Mouse (Mus musculus) liver, embryonic 14.5 days (tissue): ENCODE data around the gene Cdh12.

Source experiments
- CTCF ChIP-seq: IDR thresholded peaks from 2 replicates; pipeline ENCODE4 v1.5.1; 2016; ENCODE audit warnings: antibody characterized with exemption, low read depth, control low read depth
- EP300 ChIP-seq: IDR thresholded peaks from 2 replicates; pipeline ENCODE4 v1.6.1; 2016; ENCODE audit warnings: antibody characterized with exemption, low read depth

GRCm38 (mm10) chr15:20634593-20634992 lies 185.5 kb downstream of the Cdh12 start:
- TF ChIP-seq CTCF (no peak), EP300 (no peak)
